Mouse (Mus musculus): ENCODE data around the gene Rnf144b.

The Rnf144b gene

DNA sequence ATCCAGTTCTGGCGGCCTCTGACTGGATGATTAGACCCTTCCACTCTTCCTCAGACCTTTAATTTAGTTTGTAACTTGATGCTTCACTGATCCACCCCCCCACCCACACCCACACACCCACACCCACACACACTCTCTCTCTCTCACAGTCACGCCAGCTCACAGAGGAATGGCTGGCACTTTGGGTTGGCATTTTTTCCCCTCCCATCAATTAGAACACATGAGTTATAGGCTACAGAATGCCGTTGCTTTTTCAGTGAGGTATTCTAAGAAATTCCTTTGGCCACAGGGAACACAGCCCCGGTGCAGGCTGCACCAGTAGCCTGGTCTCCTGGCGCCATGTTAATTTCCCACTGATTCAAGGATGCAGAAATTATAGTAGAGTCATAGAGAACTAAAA is 3.1 kb downstream of the Rnf144b start:
- DNase-seq: no peak

DNA sequence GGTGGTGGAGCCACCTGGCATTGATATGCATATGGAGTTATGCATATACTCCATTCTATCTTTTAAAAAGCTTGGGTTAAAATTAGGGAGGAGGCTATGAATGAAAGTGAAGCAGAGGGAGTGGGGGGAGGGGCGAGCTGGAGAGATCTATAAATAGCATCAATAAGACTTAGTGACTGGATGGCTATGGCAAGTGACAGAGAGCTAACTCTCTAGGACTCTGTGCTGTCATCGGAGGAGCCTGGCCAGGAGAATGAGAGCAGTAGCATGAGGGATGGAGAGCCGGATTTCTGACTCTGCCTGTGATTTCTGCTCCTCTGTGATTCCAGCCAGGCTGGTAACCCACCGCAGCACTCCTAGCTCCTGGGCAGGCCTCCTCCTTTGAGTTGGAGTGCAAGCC is 6.6 kb downstream of the Rnf144b start:
- DNase-seq: no peak

DNA sequence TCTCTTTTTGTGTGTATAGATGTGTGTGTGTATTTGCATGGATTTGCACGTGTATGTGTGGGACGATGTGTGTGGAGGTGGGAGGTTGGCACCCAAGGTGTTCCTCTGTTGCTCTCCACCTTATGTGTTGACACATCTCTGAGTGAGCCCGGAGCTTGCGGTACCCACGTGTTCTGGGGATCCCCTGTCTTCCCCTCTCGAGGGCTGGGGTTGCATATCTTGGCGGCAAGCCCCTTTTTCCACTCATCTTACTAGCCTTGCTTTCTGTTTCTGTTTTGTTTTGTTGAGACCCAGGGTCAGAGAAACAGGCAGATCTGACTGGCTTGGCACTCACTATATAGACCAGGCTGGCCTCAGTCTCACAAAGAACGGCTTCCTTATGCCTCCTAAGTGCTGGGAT is 10.6 kb downstream of the Rnf144b start:
- no peak for DNase-seq

DNA sequence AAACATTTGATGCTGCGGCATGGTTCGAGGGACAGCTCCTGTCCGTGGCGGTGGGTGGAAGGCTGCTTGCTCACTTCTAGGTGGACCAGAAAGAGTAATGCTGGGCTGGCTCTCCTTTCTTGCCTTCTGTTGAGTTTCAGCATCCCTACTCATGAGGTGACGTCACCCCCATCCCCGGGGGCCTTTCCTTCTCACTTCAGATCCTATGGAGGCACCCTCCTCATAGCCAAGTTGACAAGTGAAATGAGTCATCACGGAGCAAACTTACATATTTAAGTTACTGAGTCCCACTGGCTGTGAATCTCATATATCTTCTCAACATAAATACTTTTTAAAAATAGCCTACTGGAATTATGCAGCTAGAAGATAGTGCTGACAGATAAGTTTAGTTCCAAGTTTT is 12.4 kb downstream of the Rnf144b start:
- DNase-seq: no peak

DNA sequence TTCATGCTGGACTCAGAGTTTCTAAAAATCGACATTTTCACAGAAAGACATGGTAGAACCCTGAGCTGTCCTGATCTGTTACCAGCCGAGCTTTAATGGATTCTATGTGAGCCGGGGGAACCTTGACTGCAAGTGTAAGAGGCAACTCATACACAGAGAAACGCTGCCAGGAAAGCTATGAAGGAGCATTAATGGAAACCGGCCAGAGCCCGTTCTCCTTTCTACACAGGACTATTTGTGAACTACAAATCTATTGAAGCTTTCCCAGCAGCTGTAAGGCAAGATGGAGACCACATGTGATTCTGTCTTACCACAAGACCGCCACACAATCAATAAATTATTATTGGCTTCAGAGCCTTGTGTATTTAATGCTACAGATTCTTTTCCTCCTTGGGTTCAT is 13.3 kb downstream of the Rnf144b start:
- no peak for DNase-seq

DNA sequence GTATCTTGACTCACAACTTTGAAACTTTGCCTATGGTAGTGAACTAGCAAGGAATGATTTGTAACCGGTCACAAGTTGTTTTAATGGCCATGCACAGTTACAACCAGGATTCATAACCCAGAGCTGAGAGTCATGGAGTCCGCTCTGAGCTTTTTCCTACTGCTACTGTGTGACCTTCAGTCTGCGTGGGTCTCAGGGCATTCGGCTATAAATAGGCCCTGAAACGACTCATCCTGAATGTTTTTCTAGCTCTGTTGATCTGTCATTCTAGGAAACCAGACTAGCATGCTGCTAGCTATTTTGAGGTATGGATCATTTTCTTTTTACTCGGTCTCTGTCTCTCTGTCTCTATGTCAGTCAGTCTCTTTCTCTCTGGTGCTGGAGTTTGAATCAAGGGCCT is 20.3 kb downstream of the Rnf144b start:
- no peak for DNase-seq

DNA sequence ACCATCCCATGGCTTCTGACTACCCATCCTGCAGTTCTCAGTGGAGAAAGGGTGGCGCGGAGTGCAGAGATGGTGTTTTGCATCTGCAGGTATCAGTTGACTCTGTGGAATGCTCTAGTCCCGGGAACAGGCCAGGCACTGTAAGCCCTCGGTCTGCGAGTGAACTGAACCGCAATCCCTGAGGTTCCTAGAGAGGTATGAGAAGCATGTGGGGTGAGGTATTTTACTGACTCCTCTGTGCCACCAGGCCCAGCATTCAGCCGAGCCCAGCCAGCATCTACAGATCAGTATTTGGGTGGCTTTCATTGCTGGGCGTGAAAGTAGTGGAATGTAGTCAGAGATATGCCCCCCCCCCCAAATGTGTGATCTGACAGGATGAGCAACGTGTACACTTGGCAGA is 23.5 kb downstream of the Rnf144b start:
- DNase-seq: no peak

DNA sequence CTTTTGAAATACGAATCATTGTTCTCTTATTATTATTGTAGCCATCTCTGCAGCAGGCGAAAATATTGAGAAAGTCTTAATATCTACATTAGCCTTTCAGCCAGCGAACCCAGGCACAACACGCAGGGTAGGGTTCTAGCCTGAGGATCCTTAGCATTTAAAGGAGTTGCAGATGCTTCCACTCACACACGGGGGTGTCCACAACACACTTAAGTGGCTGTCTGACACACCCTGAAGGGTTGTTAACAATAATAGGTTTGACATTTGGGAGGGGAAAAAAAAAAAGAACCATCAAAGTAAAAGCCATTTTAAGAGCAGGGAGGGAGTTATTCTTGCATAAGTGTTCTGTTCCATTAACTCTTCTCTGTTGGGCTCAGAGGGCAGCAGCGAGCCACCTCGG is 23.9 kb downstream of the Rnf144b start:
- DNase-seq: no peak

DNA sequence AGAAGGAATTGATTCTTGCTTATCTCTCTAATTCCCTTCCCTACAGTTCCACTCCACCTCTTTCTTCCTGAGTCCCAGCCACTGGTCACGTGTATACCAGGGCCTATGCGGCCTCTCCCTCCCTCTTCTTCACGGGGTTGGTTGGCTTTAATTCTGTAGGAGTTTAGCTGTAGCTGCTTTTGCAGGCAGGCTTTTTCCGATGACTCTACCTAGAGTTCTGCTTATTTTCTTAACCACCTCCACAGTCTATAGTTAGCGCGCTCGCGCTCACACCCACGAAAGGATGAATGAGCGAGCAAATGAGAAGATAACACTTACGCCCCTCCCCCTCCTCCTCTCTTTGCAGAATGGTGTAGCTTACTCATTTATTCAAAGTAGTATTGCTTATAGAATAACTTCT is 26.1 kb downstream of the Rnf144b start:
- no peak for DNase-seq

DNA sequence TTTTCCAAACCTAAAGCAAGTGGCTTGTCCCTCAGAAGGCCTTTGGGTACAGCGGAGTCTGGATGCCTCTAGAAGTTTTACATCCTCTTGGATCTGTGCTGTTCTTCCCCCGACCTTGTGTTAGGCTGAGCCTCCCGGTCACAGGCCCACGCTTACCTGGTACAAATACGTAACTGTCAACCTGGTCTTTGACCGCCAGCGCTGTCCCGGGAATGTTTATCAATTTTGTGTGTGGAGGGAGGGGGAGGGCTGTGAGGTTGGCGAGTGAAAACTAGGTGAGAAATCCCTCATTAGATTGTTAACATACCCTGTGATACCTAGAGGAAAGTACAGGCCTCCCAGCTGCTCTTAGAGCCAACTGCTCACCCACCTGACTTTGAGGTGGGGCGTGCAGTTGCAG is 27.5 kb downstream of the Rnf144b start:
- DNase-seq: no peak

DNA sequence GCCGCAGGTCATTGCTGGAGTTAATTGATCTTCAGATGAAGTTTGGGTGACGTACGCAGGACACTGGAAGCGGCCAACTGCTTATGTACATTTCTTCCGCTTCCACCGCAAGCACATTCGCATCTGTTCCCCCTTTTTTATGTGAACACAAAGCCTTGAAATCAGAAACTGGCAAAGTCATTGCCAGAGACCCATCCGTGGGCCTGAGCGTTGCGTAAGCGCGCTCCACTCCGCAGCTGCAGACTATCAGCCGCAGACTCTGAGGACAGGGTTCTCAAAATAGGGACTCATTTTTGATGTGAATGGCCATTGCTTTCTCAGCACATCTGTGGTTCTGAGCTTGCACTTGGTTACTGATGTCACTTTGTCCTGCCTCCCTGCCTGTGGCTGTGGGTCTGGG is 28.6 kb downstream of the Rnf144b start:
- DNase-seq: no peak

DNA sequence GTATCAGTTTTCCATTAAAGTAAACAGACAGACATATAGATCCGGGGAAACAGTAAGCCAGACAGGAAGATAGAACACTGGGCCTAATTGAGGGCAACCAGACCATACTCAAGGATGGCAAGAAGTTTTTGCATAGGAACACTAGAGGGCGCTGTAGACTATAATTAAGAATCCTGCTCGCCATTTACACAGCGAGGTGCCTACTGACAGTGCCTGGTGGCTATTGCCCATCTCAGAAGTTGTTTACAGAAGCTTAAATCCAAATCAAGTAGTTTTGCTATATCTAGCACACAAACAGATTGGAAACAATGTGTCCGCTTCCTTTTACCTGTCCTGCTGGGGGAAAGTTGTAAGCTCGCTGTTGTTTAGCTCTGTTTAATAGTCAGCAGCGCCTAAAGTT is 29.9 kb downstream of the Rnf144b start:
- no peak for DNase-seq

DNA sequence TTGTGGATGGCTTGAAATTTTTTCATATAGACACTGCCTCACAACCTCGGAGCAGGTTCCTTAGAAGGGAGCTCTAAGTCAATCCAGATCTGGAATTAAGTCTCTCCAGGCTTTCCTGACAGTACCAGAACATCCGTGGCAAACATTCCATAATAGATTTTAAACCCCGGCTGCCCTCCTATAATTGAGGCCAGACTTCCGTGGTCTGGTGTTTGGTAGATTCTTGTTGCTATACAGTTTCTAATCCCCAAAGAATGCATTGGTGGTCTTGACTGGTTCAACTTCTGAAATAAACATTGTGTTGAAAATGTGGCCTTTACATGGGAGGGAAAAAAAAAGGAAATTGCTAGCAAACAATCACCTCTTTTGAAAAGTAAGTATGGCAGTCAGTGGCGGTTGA is 30.8 kb downstream of the Rnf144b start:
- DNase-seq: no peak

DNA sequence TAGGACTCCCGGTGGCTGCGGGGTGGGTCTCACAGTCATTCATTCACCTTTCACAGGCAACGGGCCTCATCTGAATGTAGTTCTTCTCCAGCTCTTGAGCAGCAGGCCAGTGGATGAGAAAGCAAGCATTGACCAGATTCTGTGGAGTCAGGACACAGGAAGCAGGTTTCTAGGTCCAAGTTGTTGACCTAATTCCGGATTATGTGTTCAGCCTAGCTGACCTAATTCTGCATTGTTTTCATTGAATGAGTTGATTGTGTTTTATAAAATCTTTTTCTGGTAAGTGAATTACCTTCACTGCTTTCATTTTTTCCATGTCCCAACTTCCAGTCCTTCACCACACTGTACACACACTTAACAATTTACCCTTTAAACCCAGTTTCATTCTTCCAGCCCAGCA is 32.4 kb downstream of the Rnf144b start:
- DNase-seq: no peak

DNA sequence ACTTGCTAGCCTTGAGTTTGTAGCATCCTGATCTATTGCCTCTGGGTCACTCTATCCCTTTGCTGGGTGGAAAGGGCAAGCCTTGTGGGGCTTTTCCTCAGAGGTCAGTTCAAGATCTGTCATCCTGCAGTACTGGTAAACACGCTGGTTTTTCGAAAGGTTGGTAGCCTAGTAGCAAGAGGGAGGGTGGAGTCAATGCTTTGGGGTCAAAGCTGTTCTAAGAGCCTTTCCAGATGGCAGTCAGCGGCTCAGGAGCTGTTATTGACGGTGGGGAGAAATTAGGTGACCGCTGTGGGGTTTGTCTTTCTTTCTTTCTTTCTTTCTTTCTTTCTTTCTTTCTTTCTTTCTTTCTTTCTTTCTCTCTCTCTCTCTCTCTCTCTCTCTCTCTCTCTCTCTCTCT is 34.4 kb downstream of the Rnf144b start:
- DNase-seq: no peak

DNA sequence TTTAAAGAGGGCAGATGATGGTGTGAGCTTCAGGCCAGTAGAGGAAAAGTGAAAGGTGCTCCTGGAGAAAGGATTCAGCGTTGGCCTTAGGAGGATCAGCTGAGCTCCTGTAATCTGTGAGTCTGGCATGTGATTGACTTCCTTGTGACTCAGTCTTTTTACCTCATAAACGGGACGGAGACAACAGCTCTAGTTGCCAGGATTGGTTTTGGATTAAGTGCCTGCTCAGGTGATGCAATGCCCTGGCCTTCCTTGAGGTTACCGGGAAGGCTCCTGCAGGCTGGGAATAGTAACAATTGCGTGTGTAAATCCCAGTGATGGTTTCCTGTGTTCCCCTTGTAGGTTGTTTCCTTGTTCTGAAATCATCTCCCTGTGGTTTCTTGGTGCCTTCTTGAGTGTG is 39.5 kb downstream of the Rnf144b start:
- DNase-seq: no peak

DNA sequence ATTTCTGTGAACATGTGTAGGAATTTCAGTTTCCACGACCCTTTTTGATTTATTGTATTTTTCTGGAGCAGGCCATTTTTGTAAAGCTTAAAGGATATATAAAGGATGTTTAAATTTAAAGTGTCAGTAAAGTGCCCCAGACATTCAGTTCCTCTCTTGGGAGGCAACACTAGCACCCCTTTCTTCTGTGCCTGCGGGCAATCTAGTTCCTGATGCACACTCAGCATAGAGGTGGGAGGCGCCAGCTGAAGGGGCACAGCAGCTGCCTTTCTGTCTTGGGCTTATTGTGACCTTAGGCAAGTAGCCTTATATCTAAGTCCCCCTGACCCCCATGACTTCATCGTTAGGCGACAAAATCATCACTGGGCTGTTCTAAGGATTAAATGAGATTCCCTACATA is 42.3 kb downstream of the Rnf144b start:
- DNase-seq: no peak

DNA sequence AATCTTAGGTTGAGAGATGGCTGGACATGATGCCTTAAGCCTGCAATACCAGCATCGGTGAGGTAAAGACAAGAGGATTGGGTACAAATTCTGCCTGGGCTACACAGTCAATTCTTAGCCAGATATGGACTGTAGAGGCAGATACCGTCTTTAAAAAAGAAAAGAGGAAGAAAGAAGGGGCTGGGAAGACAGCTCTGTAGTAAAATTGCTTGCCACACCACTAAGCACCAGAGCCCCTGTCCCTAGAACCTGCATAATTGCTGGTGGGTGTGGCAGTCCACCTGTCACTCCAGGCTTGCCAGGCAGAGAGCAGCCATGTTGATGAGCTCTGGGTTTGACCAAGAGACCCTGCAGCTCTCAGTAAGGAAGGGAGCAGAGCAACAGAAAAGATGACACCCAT is 42.8 kb downstream of the Rnf144b start:
- DNase-seq: no peak

DNA sequence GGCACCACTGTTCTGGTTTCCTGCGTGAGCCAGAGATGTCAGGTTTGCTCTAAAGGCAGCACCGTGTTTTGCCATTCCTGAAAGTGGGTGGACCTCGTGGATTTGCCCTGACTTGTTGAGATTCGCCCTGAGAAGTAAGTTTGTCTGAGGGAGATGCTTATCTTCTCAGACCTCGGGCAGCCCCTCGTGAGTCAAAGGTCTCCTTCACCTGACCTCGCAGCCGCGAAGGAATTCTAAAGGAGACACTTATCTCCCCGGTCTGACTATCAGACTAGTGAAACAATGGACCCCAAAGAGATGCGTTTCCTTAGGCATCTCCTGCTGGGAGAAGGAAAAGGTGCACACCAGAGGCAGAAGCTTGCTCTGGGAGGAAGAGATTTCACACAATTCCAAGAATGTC is 46.0 kb downstream of the Rnf144b start:
- DNase-seq: no peak

DNA sequence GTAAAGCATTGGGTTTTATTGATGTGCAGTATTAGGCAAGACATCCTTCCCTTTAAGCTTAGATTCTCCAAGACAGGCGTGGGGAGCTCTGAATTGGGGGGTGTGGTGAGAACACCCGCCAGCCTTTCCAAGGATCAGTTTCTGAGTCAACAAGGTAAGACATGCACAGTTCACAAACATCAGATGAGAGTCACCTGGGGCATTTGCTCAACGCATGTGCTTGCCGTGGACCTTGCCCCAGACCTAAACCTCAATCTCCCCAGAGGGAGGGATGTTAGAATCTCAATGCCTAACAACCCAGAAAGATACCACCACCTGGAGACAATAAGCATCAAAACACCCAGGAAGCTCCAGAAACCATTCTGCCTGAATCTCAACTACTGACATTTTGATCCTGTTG is 47.6 kb downstream of the Rnf144b start:
- DNase-seq: no peak

DNA sequence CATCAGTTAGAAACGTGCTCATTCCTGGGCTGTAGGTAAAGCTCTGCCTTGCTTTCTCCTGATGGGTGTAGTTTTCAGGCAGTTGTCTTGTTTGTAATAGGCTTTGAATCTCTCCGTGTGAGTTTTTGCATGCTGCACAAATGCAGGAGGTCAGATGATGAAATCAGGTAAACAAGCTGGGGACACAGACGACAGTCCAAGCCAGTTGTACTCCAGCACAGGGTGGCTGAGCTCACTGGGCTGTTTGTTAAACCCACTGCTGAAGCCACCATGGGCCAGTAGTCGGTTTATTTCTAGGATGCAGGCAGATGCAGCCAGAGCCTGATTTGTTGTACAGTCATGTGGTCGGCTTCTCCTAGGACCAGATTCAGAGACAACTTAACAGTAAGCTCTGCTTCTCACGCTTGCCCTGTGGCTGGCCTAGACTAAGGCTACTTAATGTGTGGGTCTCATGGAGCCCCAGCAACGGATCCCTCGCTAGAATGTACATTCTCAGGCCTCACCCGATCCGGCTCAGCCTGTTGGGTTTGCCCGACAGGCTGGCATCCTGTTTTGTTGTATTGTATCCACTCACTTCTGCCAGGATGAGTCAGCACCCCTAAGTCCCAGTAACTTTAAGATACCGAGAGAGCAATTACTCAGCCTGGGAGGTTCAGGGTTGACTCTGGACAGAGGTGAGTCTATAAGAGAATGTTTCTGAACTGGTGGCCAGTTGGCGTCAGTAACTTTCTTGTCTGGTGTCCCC is 48.5 kb downstream of the Rnf144b start:
- DNase-seq: no peak

DNA sequence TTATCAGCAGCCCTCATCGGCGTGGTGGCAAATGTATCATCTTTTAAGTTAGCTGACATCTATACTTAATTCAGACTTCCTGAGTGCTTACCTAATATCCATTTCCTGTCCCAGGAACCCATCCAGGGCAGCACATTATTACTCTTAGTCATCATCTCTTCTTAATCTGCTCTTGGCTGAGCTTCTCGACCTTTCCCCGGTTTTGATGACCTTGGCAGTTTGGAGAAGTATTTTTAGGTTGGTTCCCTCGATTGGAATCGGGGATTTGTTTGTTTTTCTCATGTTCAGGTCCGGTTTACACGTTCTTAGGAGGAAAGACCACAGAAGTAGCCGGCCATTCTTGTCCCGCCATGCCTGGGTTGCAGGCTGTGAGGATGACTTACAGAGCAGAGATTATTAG is 50.4 kb downstream of the Rnf144b start:
- DNase-seq: no peak

DNA sequence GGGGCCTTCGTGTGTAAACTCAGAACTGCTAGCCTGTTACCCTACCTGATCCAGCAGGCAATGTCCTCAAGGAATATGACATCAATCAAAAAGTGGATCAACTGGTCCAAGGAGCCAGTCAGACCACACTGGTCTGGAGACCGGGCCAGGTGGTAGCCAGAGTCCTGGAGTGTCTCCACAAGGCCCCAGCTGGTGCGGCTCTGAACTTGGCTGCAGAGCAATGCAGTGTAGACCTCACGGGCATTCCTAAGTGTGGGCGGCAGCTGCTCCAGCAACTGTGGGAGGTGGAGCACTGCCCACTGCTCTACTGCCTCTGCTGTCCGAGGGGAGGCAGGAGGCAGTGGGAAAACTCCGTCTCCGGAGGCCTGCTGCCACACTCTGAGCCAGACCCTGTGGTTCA is 55.7 kb downstream of the Rnf144b start:
- no peak for DNase-seq

DNA sequence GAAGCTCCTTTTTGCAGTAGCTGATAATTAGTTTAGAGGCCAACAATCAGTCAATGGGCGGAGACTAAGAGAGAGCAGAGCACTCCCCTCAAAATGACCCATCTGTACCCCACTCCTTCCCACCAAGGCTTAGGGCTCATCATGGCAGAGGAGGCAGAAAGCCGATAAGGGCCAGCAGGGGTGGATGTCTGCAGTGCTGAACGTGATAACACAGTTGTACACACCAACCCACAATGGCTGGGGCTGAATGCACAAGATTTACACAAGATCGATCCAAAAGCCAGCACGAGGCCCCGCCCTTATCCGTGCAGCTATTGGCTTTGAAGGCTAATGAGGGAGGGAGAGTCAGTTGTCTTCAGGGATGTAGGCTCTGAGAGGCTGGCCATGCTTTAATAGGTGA is 58.3 kb downstream of the Rnf144b start:
- DNase-seq: no peak

DNA sequence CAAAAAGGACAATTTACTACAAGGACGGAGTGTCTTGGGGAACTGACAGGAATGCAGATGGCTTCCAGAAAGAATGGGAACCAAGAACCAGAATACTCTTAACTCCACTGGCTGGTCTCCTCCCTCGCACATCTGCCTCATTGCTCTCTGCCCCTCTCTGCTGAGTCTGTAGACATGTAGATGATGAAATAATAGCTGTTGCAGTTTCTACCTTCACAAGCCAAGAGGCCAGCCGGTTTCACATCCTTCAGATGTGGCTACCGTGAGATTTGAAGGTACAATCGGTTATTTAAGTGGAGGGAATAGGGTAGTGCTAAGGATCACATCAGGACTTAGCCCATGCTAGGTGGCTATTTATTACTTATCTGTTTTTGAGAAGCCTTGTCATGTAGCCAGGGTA is 59.9 kb downstream of the Rnf144b start:
- no peak for DNase-seq
